Mouse (Mus musculus) MEL (cell line): ENCODE data around the gene Map1b. TPM values are rescaled to one million over a fixed set of nuclear protein-coding genes. Genes with fewer than 3 reads are reported as not detected.

Experiments
- DNase-seq: peaks from one replicate; pipeline ENCODE4 v3.0.0; 2011; ENCODE audit warnings: low read depth, low spot score
- H3K27ac ChIP-seq: 2 replicates; pipeline ENCODE4 v1.5.1; 2012; ENCODE audit warnings: low read depth, mild to moderate bottlenecking, control low read depth, low read length, moderate library complexity; ENCODE audit not compliant: control insufficient read depth
- H3K27me3 ChIP-seq, 2 experiments: fragments of 150-350 bp in 1 of 2; sonication (generic) in 1 of 2; 2 replicates each; pipeline ENCODE4 v1.6.1; 2012; ENCODE audit warnings: low read length in 2 of 2, mild to moderate bottlenecking in 2 of 2, improper control_type of control experiment in 1 of 2, moderate library complexity in 1 of 2; ENCODE audit not compliant: insufficient read depth in 2 of 2, control insufficient read depth in 1 of 2
- H3K36me3 ChIP-seq, 2 experiments: 2 replicates each; pipeline ENCODE4 v1.6.1; 2012 to 2014; ENCODE audit warnings: low read length in 2 of 2, improper control_type of control experiment in 1 of 2, inconsistent platforms in 1 of 2, mild to moderate bottlenecking in 1 of 2; ENCODE audit not compliant: insufficient read depth in 2 of 2, control insufficient read depth in 1 of 2
- H3K4me1 ChIP-seq, 2 experiments: fragments of 150-350 bp in 1 of 2; sonication (generic) in 1 of 2; 2 replicates each; pipeline ENCODE4 v1.6.1; 2012; ENCODE audit warnings: low read length in 2 of 2, improper control_type of control experiment in 1 of 2, mild to moderate bottlenecking in 1 of 2; ENCODE audit not compliant: insufficient read depth in 2 of 2, control insufficient read depth in 1 of 2
- H3K4me3 ChIP-seq, 2 experiments: fragments of 150-350 bp in 1 of 2; sonication (generic) in 1 of 2; 2 replicates each; pipeline ENCODE4 v1.5.1; 2012; ENCODE audit warnings: low read depth in 2 of 2, low read length in 2 of 2, mild to moderate bottlenecking in 2 of 2, moderate library complexity in 2 of 2, control low read depth in 1 of 2, improper control_type of control experiment in 1 of 2; ENCODE audit not compliant: control insufficient read depth in 1 of 2, insufficient read depth in 1 of 2
- H3K79me2 ChIP-seq: 2 replicates; pipeline ENCODE4 v1.6.1; 2012; ENCODE audit warnings: mild to moderate bottlenecking, low read length, moderate library complexity; ENCODE audit not compliant: control insufficient read depth, poor library complexity, insufficient read depth
- H3K9ac ChIP-seq: 2 replicates; pipeline ENCODE4 v1.6.1; 2012; ENCODE audit warnings: low read depth, mild to moderate bottlenecking, control low read depth, low read length, moderate library complexity; ENCODE audit not compliant: control insufficient read depth, poor library complexity, severe bottlenecking
- H3K9me3 ChIP-seq: fragments of 150-350 bp; sonication (generic); replicated peaks from 2 replicates; pipeline ENCODE4 v1.6.1; 2012; ENCODE audit warnings: mild to moderate bottlenecking, low read length, improper control_type of control experiment, moderate library complexity; ENCODE audit not compliant: insufficient read depth
- CHD2 ChIP-seq: IDR thresholded peaks from 2 replicates; pipeline ENCODE4 v1.6.1; 2011; ENCODE audit warnings: low read length, improper control_type of control experiment
- CTCF ChIP-seq, 3 experiments: IDR thresholded peaks in 2 of 3; conservative IDR thresholded peaks in 1 of 3; 2 replicates each; pipeline ENCODE4 v1.5.1; 2011 to 2012; ENCODE audit warnings: low read length in 3 of 3, low read depth in 2 of 3, mild to moderate bottlenecking in 2 of 3, improper control_type of control experiment in 1 of 3, inconsistent platforms in 1 of 3, mixed read lengths in 1 of 3, moderate library complexity in 1 of 3; ENCODE audit not compliant: control insufficient read depth in 1 of 3, insufficient read depth in 1 of 3, poor library complexity in 1 of 3, severe bottlenecking in 1 of 3
- EP300 ChIP-seq, 2 experiments: IDR thresholded peaks; 2 replicates each; pipeline ENCODE4 v1.6.1; 2011; ENCODE audit warnings: improper control_type of control experiment in 2 of 2, low read length in 2 of 2, low read depth in 1 of 2, mild to moderate bottlenecking in 1 of 2
- ETS1 ChIP-seq: IDR thresholded peaks from 2 replicates; pipeline ENCODE4 v1.6.1; 2012; ENCODE audit warnings: low read depth, mild to moderate bottlenecking, inconsistent platforms, low read length, improper control_type of control experiment, moderate library complexity
- GABPA ChIP-seq: IDR thresholded peaks from 2 replicates; pipeline ENCODE4 v1.6.1; 2012; ENCODE audit warnings: low read depth, mild to moderate bottlenecking, inconsistent platforms, low read length, improper control_type of control experiment, moderate library complexity
- GATA1 ChIP-seq: IDR thresholded peaks from 2 replicates; pipeline ENCODE4 v1.6.1; 2011; ENCODE audit warnings: low read depth, low read length, improper control_type of control experiment
- HCFC1 ChIP-seq: IDR thresholded peaks from 2 replicates; pipeline ENCODE4 v1.6.1; 2012; ENCODE audit warnings: low read depth, mild to moderate bottlenecking, inconsistent platforms, low read length, improper control_type of control experiment, moderate library complexity
- MAFK ChIP-seq: IDR thresholded peaks from 2 replicates; pipeline ENCODE4 v1.6.1; 2011; ENCODE audit warnings: low read depth, mild to moderate bottlenecking, low read length, improper control_type of control experiment, borderline replicate concordance
- MAZ ChIP-seq: IDR thresholded peaks from 2 replicates; pipeline ENCODE4 v1.6.1; 2012; ENCODE audit warnings: low read depth, mild to moderate bottlenecking, inconsistent platforms, low read length, improper control_type of control experiment
- MEF2A ChIP-seq: IDR thresholded peaks from 2 replicates; pipeline ENCODE4 v1.6.1; 2014; ENCODE audit warnings: low read depth, mild to moderate bottlenecking, inconsistent platforms, low read length, improper control_type of control experiment; ENCODE audit not compliant: poor library complexity, insufficient replicate concordance, severe bottlenecking; ENCODE audit errors: extremely low read depth
- MXI1 ChIP-seq: IDR thresholded peaks from 2 replicates; pipeline ENCODE4 v1.6.1; 2011; ENCODE audit warnings: mild to moderate bottlenecking, low read depth, low read length, improper control_type of control experiment
- MYC ChIP-seq: IDR thresholded peaks from 2 replicates; pipeline ENCODE4 v1.6.1; 2011; ENCODE audit warnings: low read depth, mild to moderate bottlenecking, low read length, improper control_type of control experiment, moderate library complexity
- NRF1 ChIP-seq: IDR thresholded peaks from 2 replicates; pipeline ENCODE4 v1.6.1; 2014; ENCODE audit warnings: low read depth, mild to moderate bottlenecking, inconsistent platforms, low read length, improper control_type of control experiment, moderate library complexity; ENCODE audit not compliant: poor library complexity, insufficient read depth, severe bottlenecking
- POLR2A ChIP-seq, 2 experiments: IDR thresholded peaks; 2 replicates each; pipeline ENCODE4 v1.6.1; 2011 to 2012; ENCODE audit warnings: low read length in 2 of 2, mild to moderate bottlenecking in 2 of 2, control low read depth in 1 of 2, improper control_type of control experiment in 1 of 2, low read depth in 1 of 2, moderate library complexity in 1 of 2; ENCODE audit not compliant: control insufficient read depth in 1 of 2, insufficient read depth in 1 of 2, poor library complexity in 1 of 2
- POLR2AphosphoS2 ChIP-seq: IDR thresholded peaks from 2 replicates; pipeline ENCODE4 v1.6.1; 2011; ENCODE audit warnings: low read length, improper control_type of control experiment
- POLR2AphosphoS5 ChIP-seq: IDR thresholded peaks from 2 replicates; pipeline ENCODE4 v1.6.1; 2012; ENCODE audit warnings: low read depth, borderline replicate concordance, mild to moderate bottlenecking, inconsistent platforms, low read length, moderate library complexity, mixed read lengths
- RAD21 ChIP-seq: IDR thresholded peaks from 2 replicates; pipeline ENCODE4 v1.6.1; 2011; ENCODE audit warnings: mild to moderate bottlenecking, low read depth, low read length, improper control_type of control experiment
- RCOR1 ChIP-seq: IDR thresholded peaks from 2 replicates; pipeline ENCODE4 v1.6.1; 2012; ENCODE audit warnings: low read depth, mild to moderate bottlenecking, inconsistent platforms, low read length, improper control_type of control experiment
- TBP ChIP-seq: IDR thresholded peaks from 2 replicates; pipeline ENCODE4 v1.8.0; 2011; ENCODE audit warnings: low read depth, low read length, improper control_type of control experiment
- USF1 ChIP-seq: IDR thresholded peaks from 2 replicates; pipeline ENCODE4 v1.6.1; 2014; ENCODE audit warnings: low read depth, mild to moderate bottlenecking, inconsistent platforms, low read length, improper control_type of control experiment, moderate library complexity
- ZKSCAN1 ChIP-seq: IDR thresholded peaks from 2 replicates; pipeline ENCODE4 v1.6.1; 2012; ENCODE audit warnings: low read depth, mild to moderate bottlenecking, inconsistent platforms, low read length, improper control_type of control experiment, moderate library complexity
- ZNF384 ChIP-seq: IDR thresholded peaks from 2 replicates; pipeline ENCODE4 v1.6.1; 2012; ENCODE audit warnings: low read depth, mild to moderate bottlenecking, inconsistent platforms, low read length, improper control_type of control experiment
- polyA plus RNA-seq, 2 experiments: library from polyadenylated mRNA; stranded (reverse) in 1 of 2; unstranded in 1 of 2; fragments of >175 nt in 1 of 2; fragments of >200 nt in 1 of 2; gene quantifications; 2 replicates each; pipeline versions ENCODE4 v1.2.1 to v1.2.4; 2012; ENCODE audit warnings: low replicate concordance in 2 of 2, low read depth in 1 of 2; ENCODE audit not compliant: insufficient read length in 2 of 2, insufficient read depth in 1 of 2, missing spikeins in 1 of 2
- total RNA-seq: library from RNA; depleted of rRNA; stranded (reverse); fragments of 300-350 nt; gene quantifications from 2 replicates; pipeline ENCODE4 v1.2.3, GENCODE M21; 2012

The Map1b gene
- total and polyA plus RNA-seq, 3 experiments = not detected

DNA sequence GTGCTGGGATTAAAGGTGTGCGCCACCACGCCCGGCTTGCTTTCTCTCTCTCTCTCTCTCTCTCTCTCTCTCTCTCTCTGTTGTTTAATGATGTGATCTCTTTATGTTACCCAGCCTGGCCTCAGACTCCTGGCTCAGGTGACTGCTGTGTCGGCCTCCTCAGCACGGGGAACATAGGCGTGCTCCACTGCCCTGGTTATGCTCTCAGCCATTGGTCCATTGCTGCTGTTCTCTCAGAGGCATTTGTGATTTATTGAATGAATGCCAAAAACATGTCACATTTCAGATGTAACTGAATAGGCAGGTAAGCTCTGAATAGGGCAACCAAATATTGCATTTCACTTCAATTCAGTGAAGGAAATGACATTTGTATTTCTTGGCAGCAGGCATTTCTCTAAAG lies 130.4 kb downstream of the Map1b start:
- Histone ChIP-seq H3K4me1 (0 out of 4 replicates have a peak, but pooled peaks cover 0 to 3% of the 10 kb centered on the region in 2 experiments), H3K4me3 (no peak overlapping the region), H3K27me3 (no peaks in the 10 kb centered on the region), H3K27ac (no peak overlapping the region), H3K79me2 (no peaks in the 10 kb centered on the region), H3K9me3 (no peaks in the 10 kb centered on the region), H3K36me3 (peaks cover 0 to 5% of the 10 kb centered on the region in 2 experiments; a peak in 2 of 4 replicates), H3K9ac (no peak overlapping the region)
- DNase-seq = no peak
- no peak for TF ChIP-seq POLR2AphosphoS2
- TF ChIP-seq, all 39 proteins: peak for 0

DNA sequence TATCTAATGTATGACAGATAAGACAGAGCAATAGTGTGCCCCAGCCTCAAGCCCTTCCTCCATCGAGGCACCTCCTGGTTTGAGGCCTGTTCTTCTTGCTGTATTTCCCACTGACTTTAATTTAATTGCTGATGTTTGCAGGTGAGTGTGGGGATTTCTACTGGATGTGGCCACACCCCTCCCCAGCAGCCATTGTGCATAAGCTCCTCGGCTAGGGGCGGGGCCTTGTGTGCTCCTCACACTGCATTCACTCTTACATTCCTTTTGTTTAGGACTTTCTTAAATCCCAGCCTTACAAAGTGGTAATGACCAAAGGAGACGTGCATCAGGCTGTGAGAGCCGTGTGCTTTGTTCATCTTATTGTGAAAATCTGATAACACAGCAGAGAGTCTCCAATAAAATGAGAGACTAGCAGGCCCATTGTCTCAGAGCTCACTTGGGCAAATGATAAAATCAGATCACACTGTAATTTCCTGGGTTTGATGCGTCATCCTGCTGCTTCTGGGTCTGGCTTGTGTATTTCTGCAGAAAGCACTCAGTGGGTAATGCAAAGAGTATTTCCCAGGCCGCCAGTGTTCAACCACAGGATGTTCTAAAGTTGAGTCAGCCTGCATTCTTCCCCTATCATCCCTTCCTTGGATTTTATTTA lies 131.7 kb downstream of the Map1b start:
- H3K9me3 ChIP-seq = no peaks in the 10 kb centered on the region
- no peak overlapping the region for H3K4me3 ChIP-seq
- H3K27ac ChIP-seq = no peak overlapping the region
- H3K4me1 ChIP-seq = 0 out of 4 replicates have a peak, but pooled peaks cover 0 to 3% of the 10 kb centered on the region in 2 experiments
- H3K27me3 ChIP-seq = no peaks in the 10 kb centered on the region
- no peak for TF ChIP-seq GABPA
- no peak for TF ChIP-seq ETS1
- TF ChIP-seq POLR2AphosphoS5 = no peak
- no peak for TF ChIP-seq TBP
- DNase-seq = no peak
- no peaks in the 10 kb centered on the region for H3K79me2 ChIP-seq
- H3K36me3 ChIP-seq = peaks cover 0 to 5% of the 10 kb centered on the region in 2 experiments; a peak in 2 of 4 replicates
- no peak overlapping the region for H3K9ac ChIP-seq

DNA sequence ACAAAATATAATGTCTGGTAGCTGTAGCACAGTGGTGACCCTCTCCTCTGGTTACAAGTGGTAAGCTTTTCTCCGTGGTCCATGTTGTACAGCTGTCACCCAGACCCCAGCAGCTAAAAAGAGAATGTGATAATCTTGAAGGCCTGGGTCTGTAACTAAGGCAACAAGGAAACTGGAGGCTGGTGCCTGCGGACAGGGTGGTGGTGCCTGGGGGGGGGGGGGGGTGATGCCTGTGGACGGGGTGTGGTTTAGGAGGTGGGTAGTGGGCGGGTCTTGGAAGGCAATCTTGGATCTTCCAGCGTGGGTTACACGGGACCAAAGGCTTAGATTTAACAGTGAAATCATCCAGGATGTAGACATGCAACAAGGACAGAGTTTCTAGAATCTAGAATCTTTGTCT lies 134.0 kb downstream of the Map1b start:
- no peak overlapping the region for H3K4me3 ChIP-seq
- 0 out of 4 replicates have a peak, but pooled peaks cover 0 to 3% of the 10 kb centered on the region in 2 experiments for H3K4me1 ChIP-seq
- no peak overlapping the region for H3K27ac ChIP-seq
- DNase-seq = peak; percentile 50
- no peaks in the 10 kb centered on the region for H3K9me3 ChIP-seq
- peaks cover 0 to 5% of the 10 kb centered on the region in 2 experiments; a peak in 2 of 4 replicates for H3K36me3 ChIP-seq
- H3K79me2 ChIP-seq = no peaks in the 10 kb centered on the region
- no peak for TF ChIP-seq MYC
- no peak for TF ChIP-seq MXI1
- no peak for TF ChIP-seq POLR2A (IDR thresholded peaks at IDR 0.05; ENCODE audit: control insufficient read depth in 1 of 2, insufficient read depth in 1 of 2, low read depth in 1 of 2, low read length in 2 of 2, poor library complexity in 1 of 2)
- TF ChIP-seq EP300 (IDR thresholded peaks at IDR 0.05; ENCODE audit: low read depth in 1 of 2, low read length in 2 of 2) = no peak
- no peak for TF ChIP-seq HCFC1
- no peak for TF ChIP-seq USF1
- no peak for TF ChIP-seq RAD21
- TF ChIP-seq NRF1 = no peak
- no peak for TF ChIP-seq ETS1
- TF ChIP-seq TBP = no peak
- no peak for TF ChIP-seq MAZ
- TF ChIP-seq RCOR1 = no peak
- no peak for TF ChIP-seq GATA1
- no peak for TF ChIP-seq MEF2A
- no peak for TF ChIP-seq CTCF (IDR thresholded peaks at IDR 0.05 in 2 of 3, conservative IDR thresholded peaks at IDR 0.05 in 1 of 3; ENCODE audit: control insufficient read depth in 1 of 3, insufficient read depth in 1 of 3, low read depth in 2 of 3, low read length in 3 of 3, poor library complexity in 1 of 3, severe bottlenecking in 1 of 3)
- no peak for TF ChIP-seq CHD2
- no peak for TF ChIP-seq ZNF384
- TF ChIP-seq ZKSCAN1 = no peak
- no peak for TF ChIP-seq MAFK
- H3K27me3 ChIP-seq = no peaks in the 10 kb centered on the region
- H3K9ac ChIP-seq = no peak overlapping the region
